Mouse (Mus musculus): ENCODE measurements around the gene Gm30302. TPM values are rescaled to one million over a fixed set of nuclear protein-coding genes. Genes with fewer than 3 reads are reported as not detected.

The Gm30302 gene
- not detected for polyA plus RNA-seq (2012; fragmentation: generic; extraction: Trizol)

- TF ChIP-seq POLR2AphosphoS2 (IDR thresholded peaks at IDR 0.05; ENCODE audit: insufficient read length, low read depth) (no peak), TCF12 (IDR thresholded peaks at IDR 0.05; ENCODE audit: insufficient read depth, poor library complexity, severe bottlenecking) (no peak), TCF3 (IDR thresholded peaks at IDR 0.05; ENCODE audit: insufficient read length, low read depth) (no peak), USF1 (IDR thresholded peaks at IDR 0.05; ENCODE audit: low read depth) (no peak), E2F4 (IDR thresholded peaks at IDR 0.05; ENCODE audit: insufficient read depth) (no peak), SRF (IDR thresholded peaks at IDR 0.05; ENCODE audit: control insufficient read depth, insufficient read length, low read depth) (no peak), MAX (IDR thresholded peaks at IDR 0.05; ENCODE audit: low read depth) (no peak), CEBPB (IDR thresholded peaks at IDR 0.05; ENCODE audit: insufficient read depth, poor library complexity, severe bottlenecking) (no peak), MYOG (IDR thresholded peaks at IDR 0.05; ENCODE audit: control insufficient read depth in 1 of 3, insufficient read depth in 1 of 3, insufficient read length in 2 of 3, low read depth in 2 of 3) (no peak), REST (IDR thresholded peaks at IDR 0.05; ENCODE audit: insufficient read depth, insufficient read length) (no peak), MYOD1 (IDR thresholded peaks at IDR 0.05; ENCODE audit: control insufficient read depth in 1 of 3, insufficient read length in 2 of 3, low read depth in 2 of 3) (no peak), POLR2A (IDR thresholded peaks at IDR 0.05; ENCODE audit: insufficient read length, low read depth) (no peak)
- no peak within 1 kb of the TSS for H3K4me3 ChIP-seq
- H3K27me3 ChIP-seq (ENCODE audit: control insufficient read depth, insufficient read depth, insufficient read length): no peaks in the 10 kb centered on the region
- H3K79me2 ChIP-seq (ENCODE audit: control insufficient read depth, insufficient read depth): no peaks in the 10 kb centered on the region
- no peaks in the 10 kb centered on the region for H3K36me3 ChIP-seq (ENCODE audit: control insufficient read depth, insufficient read depth)
- H3K4me2 ChIP-seq (ENCODE audit: low read depth): no peak within 1 kb of the TSS
- no peak within 1 kb of the TSS for H3ac ChIP-seq (ENCODE audit: control insufficient read depth, insufficient read length)
These were observed at the start of gene Gm30302 for GRCm38 (mm10) chr13:49798901-49799300. Gene Gm30302, minus strand, starts transcription at chr13:49799001.

DNA sequence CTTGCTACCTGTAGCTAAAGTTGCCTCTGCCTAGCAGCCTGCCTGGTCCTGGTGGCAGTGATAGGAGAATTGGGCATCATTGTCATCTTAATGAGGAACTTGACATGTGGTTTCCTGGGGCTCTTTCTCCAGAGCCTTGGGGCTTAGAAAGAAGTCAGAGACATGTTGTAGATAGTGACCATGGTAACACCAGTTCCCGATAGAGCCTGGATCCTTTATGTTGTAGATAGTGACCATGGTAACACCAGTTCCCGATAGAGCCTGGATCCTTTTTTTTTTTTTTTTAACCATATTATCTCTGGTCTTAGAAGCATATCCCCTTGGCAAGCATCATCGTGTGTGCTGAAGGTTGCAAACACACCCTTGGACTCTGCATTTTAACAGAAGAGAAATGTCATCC, 48.0 kb upstream of the Gm30302 start:
- TF ChIP-seq MYOD1 (IDR thresholded peaks at IDR 0.05; ENCODE audit: control insufficient read depth in 1 of 3, insufficient read length in 2 of 3, low read depth in 2 of 3): no peak
- Histone ChIP-seq H3K4me2 (ENCODE audit: low read depth) (no peak overlapping the region), H3K79me2 (ENCODE audit: control insufficient read depth, insufficient read depth) (no peaks in the 10 kb centered on the region), H3ac (ENCODE audit: control insufficient read depth, insufficient read length) (no peak overlapping the region), H3K36me3 (ENCODE audit: control insufficient read depth, insufficient read depth) (no peaks in the 10 kb centered on the region), H3K27me3 (ENCODE audit: control insufficient read depth, insufficient read depth, insufficient read length) (no peaks in the 10 kb centered on the region), H3K4me3 (no peak overlapping the region)

- Histone ChIP-seq H3K4me3 (no peak overlapping the region), H3K36me3 (ENCODE audit: control insufficient read depth, insufficient read depth) (no peaks in the 10 kb centered on the region), H3ac (ENCODE audit: control insufficient read depth, insufficient read length) (no peak overlapping the region), H3K4me2 (ENCODE audit: low read depth) (no peak overlapping the region), H3K79me2 (ENCODE audit: control insufficient read depth, insufficient read depth) (no peaks in the 10 kb centered on the region), H3K27me3 (ENCODE audit: control insufficient read depth, insufficient read depth, insufficient read length) (no peaks in the 10 kb centered on the region)
- TF ChIP-seq POLR2A (IDR thresholded peaks at IDR 0.05; ENCODE audit: insufficient read length, low read depth) (no peak), MYOG (IDR thresholded peaks at IDR 0.05; ENCODE audit: control insufficient read depth in 1 of 3, insufficient read depth in 1 of 3, insufficient read length in 2 of 3, low read depth in 2 of 3) (no peak), CEBPB (IDR thresholded peaks at IDR 0.05; ENCODE audit: insufficient read depth, poor library complexity, severe bottlenecking) (no peak), MYOD1 (IDR thresholded peaks at IDR 0.05; ENCODE audit: control insufficient read depth in 1 of 3, insufficient read length in 2 of 3, low read depth in 2 of 3) (no peak), USF1 (IDR thresholded peaks at IDR 0.05; ENCODE audit: low read depth) (no peak), TCF3 (IDR thresholded peaks at IDR 0.05; ENCODE audit: insufficient read length, low read depth) (no peak), SRF (IDR thresholded peaks at IDR 0.05; ENCODE audit: control insufficient read depth, insufficient read length, low read depth) (no peak), E2F4 (IDR thresholded peaks at IDR 0.05; ENCODE audit: insufficient read depth) (no peak), REST (IDR thresholded peaks at IDR 0.05; ENCODE audit: insufficient read depth, insufficient read length) (no peak), MAX (IDR thresholded peaks at IDR 0.05; ENCODE audit: low read depth) (no peak), POLR2AphosphoS2 (IDR thresholded peaks at IDR 0.05; ENCODE audit: insufficient read length, low read depth) (no peak), TCF12 (IDR thresholded peaks at IDR 0.05; ENCODE audit: insufficient read depth, poor library complexity, severe bottlenecking) (no peak)
These were observed 47.3 kb upstream of the Gm30302 start for GRCm38 (mm10) chr13:49846141-49846540.

DNA sequence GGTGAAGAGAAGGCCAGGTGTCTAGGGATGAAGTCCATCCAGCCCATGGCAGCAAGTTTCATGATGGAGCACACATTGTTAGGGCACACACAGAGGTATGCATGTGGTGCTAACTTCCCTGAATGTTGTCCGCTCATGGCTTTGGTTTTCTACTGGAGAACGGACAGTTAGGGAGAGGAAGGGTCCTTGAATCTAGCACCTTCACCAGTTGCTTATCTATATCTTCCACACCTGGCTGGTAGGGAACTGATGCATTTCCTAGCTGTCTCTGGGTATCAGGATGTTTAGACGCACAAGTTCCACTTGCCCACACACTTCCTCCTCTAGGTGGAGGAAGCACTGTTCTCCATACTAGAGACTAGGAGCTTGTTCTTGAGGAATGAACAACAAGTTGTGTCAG, 46.9 kb upstream of the Gm30302 start:
- Histone ChIP-seq H3K4me2 (ENCODE audit: low read depth) (no peak overlapping the region), H3K79me2 (ENCODE audit: control insufficient read depth, insufficient read depth) (no peaks in the 10 kb centered on the region), H3ac (ENCODE audit: control insufficient read depth, insufficient read length) (no peak overlapping the region), H3K27me3 (ENCODE audit: control insufficient read depth, insufficient read depth, insufficient read length) (no peaks in the 10 kb centered on the region), H3K4me3 (no peak overlapping the region), H3K36me3 (ENCODE audit: control insufficient read depth, insufficient read depth) (no peaks in the 10 kb centered on the region)
- TF ChIP-seq SRF (IDR thresholded peaks at IDR 0.05; ENCODE audit: control insufficient read depth, insufficient read length, low read depth) (no peak), E2F4 (IDR thresholded peaks at IDR 0.05; ENCODE audit: insufficient read depth) (no peak), MYOG (IDR thresholded peaks at IDR 0.05; ENCODE audit: control insufficient read depth in 1 of 3, insufficient read depth in 1 of 3, insufficient read length in 2 of 3, low read depth in 2 of 3) (no peak), TCF12 (IDR thresholded peaks at IDR 0.05; ENCODE audit: insufficient read depth, poor library complexity, severe bottlenecking) (no peak), POLR2AphosphoS2 (IDR thresholded peaks at IDR 0.05; ENCODE audit: insufficient read length, low read depth) (no peak)

DNA sequence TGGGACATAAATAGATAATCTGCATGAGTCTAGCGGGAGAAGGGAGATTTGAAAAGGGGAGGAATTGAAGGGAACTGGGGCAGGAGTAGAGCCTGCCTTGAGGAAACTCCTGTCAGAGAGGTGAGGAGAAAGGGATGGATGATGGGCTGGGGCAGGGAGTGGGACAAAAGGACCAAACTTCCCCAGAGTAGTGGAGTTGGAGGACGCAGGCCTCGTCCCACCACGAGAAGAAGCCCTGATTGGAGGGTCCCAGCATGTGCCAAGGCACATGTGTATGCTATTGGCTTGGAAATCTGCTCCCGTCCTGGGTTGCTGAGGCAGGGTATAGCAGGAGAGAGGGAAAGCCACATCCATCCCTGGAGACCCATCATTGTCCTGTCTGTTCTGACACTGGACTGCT, 45.3 kb upstream of the Gm30302 start:
- Histone ChIP-seq H3K4me3 (no peak overlapping the region), H3K36me3 (ENCODE audit: control insufficient read depth, insufficient read depth) (no peaks in the 10 kb centered on the region), H3ac (ENCODE audit: control insufficient read depth, insufficient read length) (no peak overlapping the region), H3K4me2 (ENCODE audit: low read depth) (no peak overlapping the region), H3K79me2 (ENCODE audit: control insufficient read depth, insufficient read depth) (no peaks in the 10 kb centered on the region), H3K27me3 (ENCODE audit: control insufficient read depth, insufficient read depth, insufficient read length) (no peaks in the 10 kb centered on the region)
- no peak for TF ChIP-seq MAX (IDR thresholded peaks at IDR 0.05; ENCODE audit: low read depth)
- TF ChIP-seq TCF12 (IDR thresholded peaks at IDR 0.05; ENCODE audit: insufficient read depth, poor library complexity, severe bottlenecking): no peak
- TF ChIP-seq POLR2A (IDR thresholded peaks at IDR 0.05; ENCODE audit: insufficient read length, low read depth): no peak
- no peak for TF ChIP-seq E2F4 (IDR thresholded peaks at IDR 0.05; ENCODE audit: insufficient read depth)
- TF ChIP-seq POLR2AphosphoS2 (IDR thresholded peaks at IDR 0.05; ENCODE audit: insufficient read length, low read depth): no peak
- TF ChIP-seq CEBPB (IDR thresholded peaks at IDR 0.05; ENCODE audit: insufficient read depth, poor library complexity, severe bottlenecking): no peak
- TF ChIP-seq REST (IDR thresholded peaks at IDR 0.05; ENCODE audit: insufficient read depth, insufficient read length): no peak
- no peak for TF ChIP-seq MYOD1 (IDR thresholded peaks at IDR 0.05; ENCODE audit: control insufficient read depth in 1 of 3, insufficient read length in 2 of 3, low read depth in 2 of 3)
- TF ChIP-seq MYOG (IDR thresholded peaks at IDR 0.05; ENCODE audit: control insufficient read depth in 1 of 3, insufficient read depth in 1 of 3, insufficient read length in 2 of 3, low read depth in 2 of 3): no peak
